Mouse (Mus musculus) myocyte (in vitro differentiated cells): ENCODE results near the gene Zfp719. TPM values are rescaled to one million over a fixed set of nuclear protein-coding genes. Genes with fewer than 3 reads are reported as not detected.

Experiments
- H3K27me3 ChIP-seq: one replicate; pipeline ENCODE4 v1.6.1; 2011; ENCODE audit not compliant: control insufficient read depth, insufficient read depth, insufficient read length
- H3K36me3 ChIP-seq: one replicate; pipeline ENCODE4 v1.6.1; 2011; ENCODE audit not compliant: control insufficient read depth, insufficient read depth
- H3K4me2 ChIP-seq: one replicate; pipeline ENCODE4 v1.6.1; 2011; ENCODE audit warnings: low read depth, control low read depth
- H3K4me3 ChIP-seq: one replicate; pipeline ENCODE4 v1.5.1; 2011; ENCODE audit warnings: mild to moderate bottlenecking, control low read depth, moderate library complexity
- H3K79me2 ChIP-seq: one replicate; pipeline ENCODE4 v1.6.1; 2011; ENCODE audit not compliant: control insufficient read depth, insufficient read depth
- H3ac ChIP-seq: one replicate; pipeline ENCODE4 v1.6.1; 2011; ENCODE audit not compliant: control insufficient read depth, insufficient read length
- CEBPB ChIP-seq: IDR thresholded peaks from 2 replicates; pipeline ENCODE4 v1.6.1; 2011; ENCODE audit warnings: mild to moderate bottlenecking, moderate library complexity; ENCODE audit not compliant: poor library complexity, insufficient read depth, severe bottlenecking
- E2F4 ChIP-seq: IDR thresholded peaks from one replicate; pipeline ENCODE4 v1.6.1; 2011; ENCODE audit warnings: mild to moderate bottlenecking, control low read depth, moderate library complexity; ENCODE audit not compliant: insufficient read depth
- MAX ChIP-seq: IDR thresholded peaks from one replicate; pipeline ENCODE4 v1.6.1; 2011; ENCODE audit warnings: low read depth, mild to moderate bottlenecking, control low read depth
- MYOD1 ChIP-seq, 3 experiments: IDR thresholded peaks; one replicate each; pipeline ENCODE4 v1.6.1; 2011; ENCODE audit warnings: control low read depth in 2 of 3, low read depth in 2 of 3, mild to moderate bottlenecking in 2 of 3, moderate library complexity in 1 of 3; ENCODE audit not compliant: insufficient read length in 2 of 3, control insufficient read depth in 1 of 3
- MYOG ChIP-seq, 3 experiments: IDR thresholded peaks; one replicate each; pipeline ENCODE4 v1.6.1; 2011; ENCODE audit warnings: control low read depth in 2 of 3, low read depth in 2 of 3, mild to moderate bottlenecking in 2 of 3; ENCODE audit not compliant: insufficient read length in 2 of 3, control insufficient read depth in 1 of 3, insufficient read depth in 1 of 3
- POLR2A ChIP-seq: IDR thresholded peaks from one replicate; pipeline ENCODE4 v1.6.1; 2011; ENCODE audit warnings: low read depth, mild to moderate bottlenecking, control low read depth, moderate library complexity; ENCODE audit not compliant: insufficient read length
- POLR2AphosphoS2 ChIP-seq: IDR thresholded peaks from one replicate; pipeline ENCODE4 v1.6.1; 2011; ENCODE audit warnings: low read depth, control low read depth; ENCODE audit not compliant: insufficient read length
- REST ChIP-seq: IDR thresholded peaks from one replicate; pipeline ENCODE4 v1.6.1; 2011; ENCODE audit warnings: mild to moderate bottlenecking, control low read depth, moderate library complexity; ENCODE audit not compliant: insufficient read depth, insufficient read length
- SRF ChIP-seq: IDR thresholded peaks from one replicate; pipeline ENCODE4 v1.6.1; 2011; ENCODE audit warnings: low read depth; ENCODE audit not compliant: control insufficient read depth, insufficient read length
- TCF12 ChIP-seq: IDR thresholded peaks from one replicate; pipeline ENCODE4 v1.6.1; 2011; ENCODE audit warnings: mild to moderate bottlenecking, control low read depth; ENCODE audit not compliant: poor library complexity, insufficient read depth, severe bottlenecking
- TCF3 ChIP-seq: IDR thresholded peaks from one replicate; pipeline ENCODE4 v1.6.1; 2011; ENCODE audit warnings: low read depth, control low read depth; ENCODE audit not compliant: insufficient read length
- USF1 ChIP-seq: IDR thresholded peaks from one replicate; pipeline ENCODE4 v1.6.1; 2011; ENCODE audit warnings: low read depth, mild to moderate bottlenecking, control low read depth, moderate library complexity
- polyA plus RNA-seq: library from polyadenylated mRNA; unstranded; fragments of >200 nt; fragmentation: generic; extraction: Trizol; gene quantifications from one replicate; pipeline ENCODE4 v1.2.1, GENCODE M21; 2012; ENCODE audit warnings: missing spikeins

The Zfp719 gene
- polyA plus RNA-seq, 1 experiment, result 2.8 TPM

GRCm38 (mm10) chr7:43554550-43554949 is 24.9 kb upstream of the Zfp719 start:
- no peak overlapping the region for H3K4me3 ChIP-seq
- H3K79me2 ChIP-seq, result no peaks in the 10 kb centered on the region
- no peak overlapping the region for H3ac ChIP-seq
- no peaks in the 10 kb centered on the region for H3K27me3 ChIP-seq
- TF ChIP-seq TCF12, result peak; percentile 39
- TF ChIP-seq SRF, result no peak
- TF ChIP-seq CEBPB, result peak; percentile 46; the same call in 1 of the 2 replicates
- TF ChIP-seq MYOD1 (IDR thresholded peaks at IDR 0.05; ENCODE audit: control insufficient read depth in 1 of 3, insufficient read length in 2 of 3, low read depth in 2 of 3), result peak in 1 of 3 experiments; percentile 30
- TF ChIP-seq TCF3, result no peak
- peak overlapping the region; percentile 31 for H3K4me2 ChIP-seq
- no peaks in the 10 kb centered on the region for H3K36me3 ChIP-seq

GRCm38 (mm10) chr7:43555351-43555750 is 24.1 kb upstream of the Zfp719 start:
- Histone ChIP-seq H3K4me3 (no peak overlapping the region), H3K27me3 (no peaks in the 10 kb centered on the region), H3K79me2 (no peaks in the 10 kb centered on the region), H3K4me2 (no peak overlapping the region), H3ac (no peak overlapping the region), H3K36me3 (no peaks in the 10 kb centered on the region)
- no peak for TF ChIP-seq TCF3
- TF ChIP-seq E2F4, result no peak

GRCm38 (mm10) chr7:43556901-43557300 is 22.5 kb upstream of the Zfp719 start:
- H3K4me2 ChIP-seq, result no peak overlapping the region
- no peak overlapping the region for H3ac ChIP-seq
- H3K36me3 ChIP-seq, result no peaks in the 10 kb centered on the region
- no peaks in the 10 kb centered on the region for H3K27me3 ChIP-seq
- TF ChIP-seq SRF (no peak), USF1 (no peak), MAX (no peak), POLR2A (no peak), MYOG (IDR thresholded peaks at IDR 0.05; ENCODE audit: control insufficient read depth in 1 of 3, insufficient read depth in 1 of 3, insufficient read length in 2 of 3, low read depth in 2 of 3) (no peak), REST (no peak), TCF12 (no peak), POLR2AphosphoS2 (no peak), TCF3 (no peak), MYOD1 (IDR thresholded peaks at IDR 0.05; ENCODE audit: control insufficient read depth in 1 of 3, insufficient read length in 2 of 3, low read depth in 2 of 3) (no peak), E2F4 (no peak), CEBPB (no peak)
- H3K79me2 ChIP-seq, result no peaks in the 10 kb centered on the region
- H3K4me3 ChIP-seq, result no peak overlapping the region

- peak within 1 kb of the TSS; percentile 97 for H3K4me2 ChIP-seq
- no peaks in the 10 kb centered on the region for H3K79me2 ChIP-seq
- peak in 1 of 3 experiments; percentile 27 for TF ChIP-seq MYOG (IDR thresholded peaks at IDR 0.05; ENCODE audit: control insufficient read depth in 1 of 3, insufficient read depth in 1 of 3, insufficient read length in 2 of 3, low read depth in 2 of 3)
- no peak for TF ChIP-seq POLR2A
Measured at GRCm38 (mm10) chr7:43562006-43562633, 17.3 kb upstream of the Zfp719 start, which contains the start of gene Zfp658. Zfp658 (plus strand) TSS chr7:43562256.

GRCm38 (mm10) chr7:43562651-43563070 is 16.7 kb upstream of the Zfp719 start:
- Histone ChIP-seq H3K4me3 (peak overlapping the region; percentile 56), H3ac (peak overlapping the region; percentile 19), H3K79me2 (no peaks in the 10 kb centered on the region), H3K36me3 (peaks cover under 1% of the 10 kb centered on the region), H3K27me3 (no peaks in the 10 kb centered on the region), H3K4me2 (peak overlapping the region; percentile 97)
- TF ChIP-seq SRF, result no peak
- no peak for TF ChIP-seq MAX
- TF ChIP-seq MYOD1 (IDR thresholded peaks at IDR 0.05; ENCODE audit: control insufficient read depth in 1 of 3, insufficient read length in 2 of 3, low read depth in 2 of 3), result no peak
- TF ChIP-seq USF1, result no peak
- TF ChIP-seq TCF3, result no peak
- TF ChIP-seq MYOG (IDR thresholded peaks at IDR 0.05; ENCODE audit: control insufficient read depth in 1 of 3, insufficient read depth in 1 of 3, insufficient read length in 2 of 3, low read depth in 2 of 3), result no peak
- TF ChIP-seq E2F4, result no peak
- no peak for TF ChIP-seq POLR2AphosphoS2
- no peak for TF ChIP-seq POLR2A
- no peak for TF ChIP-seq CEBPB
- no peak for TF ChIP-seq TCF12
- TF ChIP-seq REST, result no peak

More at GRCm38 (mm10) chr7:43562006-43562633, 17.3 kb upstream of the Zfp719 start, which contains the start of gene Zfp658:
- H3K36me3 ChIP-seq, result no peaks in the 10 kb centered on the region
- H3K27me3 ChIP-seq, result no peaks in the 10 kb centered on the region
- peak within 1 kb of the TSS; percentile 19 for H3ac ChIP-seq
- peak within 1 kb of the TSS; percentile 56 for H3K4me3 ChIP-seq
